Mouse (Mus musculus) spleen, postnatal 10 days (tissue): ENCODE results near the gene Gm43518.

Experiments used
- DNase-seq, 2 experiments: peaks; one replicate each; pipeline ENCODE4 v3.0.0; 2021 to 2022; ENCODE audit warnings: low spot score in 2 of 2

Gm43518 gene

GRCm38 (mm10) chr5:123933957-123934591 lies 6.9 kb downstream of the Gm43518 start:
- peak; percentile 18 to 60 for DNase-seq

GRCm38 (mm10) chr5:123935931-123936330 lies 8.7 kb downstream of the Gm43518 start:
- no peak for DNase-seq

- no peak for DNase-seq
Observed at GRCm38 (mm10) chr5:123938479-123938878, 11.3 kb downstream of the Gm43518 start.

GRCm38 (mm10) chr5:123946546-123946945 lies 19.3 kb downstream of the Gm43518 start:
- no peak for DNase-seq

DNA sequence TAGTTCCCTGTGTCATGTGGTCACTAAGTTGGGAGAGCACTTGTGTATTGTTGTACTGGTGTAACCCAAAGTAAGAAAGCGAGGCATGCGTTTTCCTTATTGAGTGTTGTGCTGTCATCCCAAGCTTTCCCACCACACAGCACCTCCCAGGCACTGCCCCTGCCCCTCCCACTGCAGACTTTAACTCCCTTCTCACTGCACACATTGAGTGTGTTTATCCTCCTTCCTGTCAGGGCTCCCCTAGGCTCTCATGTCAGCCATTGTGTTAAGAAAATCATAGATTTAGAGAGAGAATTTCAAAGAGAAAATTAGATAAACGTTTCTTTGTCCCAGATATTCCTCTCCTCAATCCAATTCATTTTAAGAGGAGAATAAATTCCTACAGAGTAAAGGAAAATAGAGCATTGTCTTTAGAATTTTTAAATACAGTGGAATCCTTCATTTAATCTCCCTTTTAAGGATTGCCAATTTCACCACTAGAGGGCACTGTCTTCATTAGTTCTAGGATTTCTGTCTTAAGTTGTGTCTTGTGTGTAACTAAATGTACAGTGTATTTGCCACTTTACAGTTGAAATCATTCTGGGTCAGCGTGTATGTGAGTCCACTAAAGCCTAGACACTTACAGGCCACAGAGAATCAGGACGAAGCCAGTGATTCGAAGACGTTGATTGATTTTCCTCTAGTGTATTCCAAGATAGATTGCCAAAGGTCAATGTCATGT lies 20.0 kb downstream of the Gm43518 start:
- DNase-seq = no peak

DNA sequence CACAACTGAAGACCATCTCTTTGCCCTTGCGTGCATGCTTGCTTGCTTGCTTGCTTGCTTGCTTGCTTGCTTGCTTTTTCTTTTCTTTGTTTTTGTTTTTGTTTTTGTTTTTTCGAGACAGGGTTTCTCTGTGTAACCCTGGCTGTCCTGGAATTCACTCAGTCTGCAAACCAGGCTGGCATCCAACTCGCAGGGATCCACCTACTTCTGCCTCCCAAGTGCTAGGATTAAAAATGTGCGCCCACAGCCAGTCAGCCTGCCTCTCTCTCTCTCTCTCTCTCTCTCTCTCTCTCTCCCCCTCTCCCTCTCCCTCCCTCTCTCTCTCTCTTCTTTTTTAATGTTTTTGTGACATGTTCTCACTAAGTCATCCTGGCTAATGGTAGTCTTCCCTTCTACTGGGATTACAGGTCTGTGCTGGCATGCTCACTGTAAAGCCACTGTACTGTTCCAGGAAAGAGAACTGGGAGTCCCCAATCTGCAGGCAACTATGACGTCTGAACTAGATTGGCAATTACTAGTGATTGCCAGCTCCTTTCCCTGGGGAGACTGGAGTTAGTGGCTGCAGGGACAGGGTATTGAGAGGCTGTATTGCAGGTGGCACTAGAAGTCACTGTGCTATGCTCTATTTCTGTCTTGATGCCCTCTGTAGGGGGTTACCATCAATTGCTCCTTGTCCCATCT lies 25.3 kb downstream of the Gm43518 start:
- DNase-seq = no peak

GRCm38 (mm10) chr5:123957213-123957612 lies 30.0 kb downstream of the Gm43518 start:
- no peak for DNase-seq

- DNase-seq = no peak
Observed at GRCm38 (mm10) chr5:123959018-123959417, 31.8 kb downstream of the Gm43518 start.

- DNase-seq = no peak
Observed at GRCm38 (mm10) chr5:123960129-123960528, 32.9 kb downstream of the Gm43518 start.

GRCm38 (mm10) chr5:123961046-123961445 lies 33.8 kb downstream of the Gm43518 start:
- DNase-seq = no peak

DNA sequence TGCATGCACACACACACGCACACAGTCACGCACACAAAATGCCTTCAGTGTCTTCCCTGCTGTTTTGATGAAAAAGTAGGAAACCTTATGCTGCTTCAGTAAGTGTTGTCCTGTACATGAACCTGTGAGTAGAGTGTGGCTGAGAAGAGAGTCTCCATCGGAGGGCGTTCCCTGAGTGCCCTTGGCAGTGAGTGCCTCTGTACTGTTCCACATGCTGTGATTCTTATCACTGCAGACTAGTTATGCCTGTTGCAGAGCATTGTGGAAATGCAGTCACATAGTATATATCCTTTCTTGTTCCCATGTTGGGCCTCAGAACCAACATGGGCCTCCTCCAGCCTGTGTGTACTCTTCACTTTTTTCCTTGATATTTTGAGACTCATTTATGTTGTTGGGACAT lies 37.0 kb downstream of the Gm43518 start:
- DNase-seq = no peak

GRCm38 (mm10) chr5:123966759-123967158 lies 39.5 kb downstream of the Gm43518 start:
- DNase-seq = no peak

DNA sequence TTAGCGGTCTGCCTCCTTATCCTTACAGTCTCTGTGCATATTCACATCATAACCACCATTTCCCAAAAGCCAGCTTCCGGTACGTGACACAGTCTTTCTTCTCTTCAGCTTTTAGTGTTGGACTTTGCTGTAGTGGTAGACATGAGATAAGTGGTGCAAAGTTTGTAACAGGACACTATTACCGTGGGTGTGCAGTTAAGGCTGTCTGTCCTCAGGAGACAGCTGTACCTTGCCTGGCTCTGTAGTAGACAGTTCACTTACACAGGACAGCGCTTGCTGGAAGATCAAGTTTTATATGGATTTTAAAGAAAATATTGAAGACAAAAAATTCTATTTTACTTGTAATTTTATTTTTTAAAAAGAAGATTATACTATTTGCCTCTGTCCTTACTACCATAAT lies 41.2 kb downstream of the Gm43518 start:
- no peak for DNase-seq

DNA sequence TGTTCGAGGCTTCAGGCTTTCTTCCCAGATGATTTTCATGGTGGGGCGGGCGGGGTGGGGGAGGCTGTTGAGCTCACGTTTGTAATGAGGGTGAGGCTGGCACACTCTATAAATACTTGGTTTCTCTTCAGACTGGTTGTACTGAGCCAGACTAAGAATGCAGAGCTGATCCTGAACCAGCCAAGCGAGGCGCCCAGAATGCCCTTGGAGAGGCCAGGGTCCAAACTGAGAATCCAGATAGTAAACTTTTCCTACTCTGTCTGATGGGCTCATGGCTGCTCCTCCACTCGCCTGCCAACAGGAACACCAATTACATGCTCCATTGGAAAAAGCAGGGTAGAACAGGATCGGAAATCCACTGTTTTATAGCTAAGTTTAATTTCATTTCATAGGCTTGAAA lies 42.0 kb downstream of the Gm43518 start:
- no peak for DNase-seq

DNA sequence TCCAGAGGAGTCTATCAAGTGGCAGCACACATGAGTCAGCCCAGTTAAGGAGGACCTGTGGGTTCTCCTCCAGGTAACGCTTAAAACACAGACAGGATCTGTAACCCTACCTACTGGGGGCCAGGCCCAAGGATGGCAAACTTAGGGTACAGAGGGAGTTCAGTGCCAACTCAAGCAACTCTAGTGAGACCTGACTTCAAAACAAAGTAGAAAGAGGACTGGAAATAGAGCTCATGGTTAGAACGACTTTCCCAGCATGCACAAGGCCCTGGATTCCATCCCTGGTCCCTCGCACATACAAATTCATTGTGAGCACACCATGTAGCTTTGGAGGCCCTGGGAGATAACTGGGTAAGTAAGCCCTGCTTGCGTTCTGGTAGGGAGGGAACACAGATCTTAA lies 43.4 kb downstream of the Gm43518 start:
- DNase-seq = no peak

- DNase-seq = no peak
Observed at GRCm38 (mm10) chr5:123972453-123972852, 45.2 kb downstream of the Gm43518 start.

- DNase-seq = peak; percentile 69 to 86
Observed at GRCm38 (mm10) chr5:123973299-123974178, 46.3 kb downstream of the Gm43518 start, which contains the start of gene Hip1r. Gene Hip1r (plus strand): TSS chr5:123973628.

DNA sequence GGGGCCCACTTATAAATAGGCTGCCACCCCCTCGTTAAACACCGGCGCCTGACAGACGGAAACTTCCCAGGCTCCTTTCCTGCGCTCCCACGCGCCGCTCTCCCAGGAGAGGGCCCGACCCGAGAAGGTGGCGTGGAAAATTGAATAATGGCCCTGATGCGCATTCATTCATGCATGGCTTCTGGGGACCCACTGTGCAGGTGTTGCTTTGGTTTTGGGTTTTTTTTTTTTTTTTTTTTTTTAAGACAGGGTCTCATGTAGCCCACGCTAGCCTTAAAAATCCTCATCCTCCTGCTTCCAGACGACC lies 46.9 kb downstream of the Gm43518 start:
- no peak for DNase-seq

DNA sequence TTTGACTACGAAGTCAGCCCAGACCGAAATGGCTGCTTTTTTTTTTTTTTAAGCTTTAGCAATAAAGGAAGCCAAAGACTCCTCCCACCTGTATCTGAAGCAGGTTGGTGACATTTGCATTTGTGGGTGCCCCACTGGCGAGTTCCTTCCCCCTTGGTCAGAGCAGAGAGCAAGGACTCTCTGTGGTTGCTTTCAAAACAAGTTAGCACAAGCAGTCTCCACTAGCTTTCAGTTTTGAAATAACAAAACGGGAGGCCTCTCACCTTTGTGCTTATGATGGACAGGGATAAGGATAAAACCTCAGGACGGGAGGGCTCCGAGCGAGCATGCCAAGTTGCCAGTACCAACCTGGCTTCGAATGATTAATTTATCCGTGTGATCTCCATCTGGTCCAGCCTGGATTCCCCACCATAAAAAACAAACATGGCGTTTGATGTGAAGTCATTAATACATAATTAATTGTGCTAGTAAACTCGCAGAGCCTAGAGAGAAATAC lies 47.4 kb downstream of the Gm43518 start:
- DNase-seq = peak in 1 of 2 experiments; percentile 64

- DNase-seq = no peak
Observed at GRCm38 (mm10) chr5:123975668-123976180, 48.5 kb downstream of the Gm43518 start.

GRCm38 (mm10) chr5:123977231-123977630 lies 50.0 kb downstream of the Gm43518 start:
- DNase-seq = no peak

DNA sequence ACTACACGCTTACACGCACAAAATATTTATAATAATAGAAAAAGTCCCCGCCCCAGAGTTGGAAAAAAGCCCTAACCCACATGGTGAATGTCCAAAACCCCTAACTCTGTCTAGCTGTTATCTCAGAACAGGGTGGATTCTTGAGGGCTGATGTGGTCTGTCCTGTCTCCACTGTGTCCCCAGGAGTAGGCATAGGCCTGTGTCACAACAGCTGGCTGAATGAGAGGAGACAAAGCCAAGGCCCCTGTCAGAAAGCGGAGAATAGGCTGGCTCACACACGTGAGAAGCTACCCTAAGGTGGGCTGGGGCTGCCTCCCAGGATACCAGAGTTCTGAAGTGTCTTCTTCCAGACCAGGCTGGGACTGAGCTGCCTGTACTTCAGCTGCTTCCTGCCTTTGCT lies 50.9 kb downstream of the Gm43518 start:
- no peak for DNase-seq
